Mouse (Mus musculus): Measurements from ENCODE around the gene Crebbp. TPM values are rescaled to one million over a fixed set of nuclear protein-coding genes. Genes with fewer than 3 reads are reported as not detected.
"Not testable (repeated sequence)": the region's sequence is repeated elsewhere in the genome, so short reads cannot be mapped to it uniquely, and the experiment has no call there.

Gene Crebbp
- polyA plus RNA-seq (2014; fragmentation: Nextera tagmentation; extraction: Ambion mirVana) = 35.3 and 36.0 TPM in 2 replicates

DNA sequence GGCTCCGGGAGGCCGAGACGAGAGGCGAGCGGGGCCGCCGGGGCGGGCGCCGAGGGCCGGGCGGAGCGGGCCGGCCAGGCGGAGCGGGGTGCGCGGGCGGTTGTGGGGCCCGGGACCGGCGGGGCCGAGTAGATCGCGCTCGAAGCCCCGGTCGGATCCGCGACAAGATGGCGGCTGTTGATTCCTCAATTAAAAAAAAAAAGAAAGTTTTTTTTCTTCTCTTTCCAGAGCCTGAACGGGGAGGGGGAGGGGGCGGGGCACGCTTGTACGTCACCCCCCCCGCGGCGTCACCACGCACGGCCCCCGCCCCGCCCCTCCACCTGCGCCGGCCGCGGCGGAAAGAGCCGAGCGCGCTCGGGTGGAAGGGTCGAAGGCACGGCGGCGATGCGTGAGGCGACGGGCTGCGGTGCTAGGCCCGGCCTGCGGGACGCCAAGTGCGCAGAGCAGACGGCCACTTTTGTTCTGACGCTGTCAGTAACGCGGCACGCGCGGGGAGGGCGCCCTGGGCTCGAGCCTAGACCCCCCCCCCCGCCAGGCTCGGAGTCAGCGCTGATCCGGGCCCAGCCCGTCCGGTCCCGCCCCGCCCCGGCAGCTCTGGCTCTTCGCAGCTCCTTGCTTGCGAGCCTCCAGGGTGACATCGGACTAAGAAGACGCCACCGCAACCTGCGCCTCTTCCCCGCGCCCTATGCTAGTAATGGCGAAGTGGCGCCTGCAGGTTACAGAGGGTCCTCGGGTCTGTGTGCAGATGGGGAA, at the start of gene Crebbp:
TSS of gene Crebbp (minus strand) at position 199 of the 753 bp plus-strand sequence.
- Histone ChIP-seq H3K9ac (ENCODE audit: low read length) (peak within 1 kb of the TSS; percentile 93), H3K4me2 (ENCODE audit: low read length) (peak within 1 kb of the TSS; percentile 92), H3K36me3 (ENCODE audit: control insufficient read depth, insufficient read depth, low read length) (no peaks in the 10 kb centered on the region), H3K4me1 (ENCODE audit: control insufficient read depth, insufficient read depth, low read length) (peaks cover 23% of the 10 kb centered on the region), H3K27me3 (replicated peaks; ENCODE audit: control insufficient read depth, insufficient read depth, low read length) (no peaks in the 10 kb centered on the region), H3K27ac (ENCODE audit: low read depth, low read length) (peak within 1 kb of the TSS; percentile 100), H3K4me3 (ENCODE audit: low read depth, low read length) (peak within 1 kb of the TSS; percentile 98), H3K9me3 (replicated peaks; ENCODE audit: control insufficient read depth, low read length) (no peaks in the 10 kb centered on the region)
- DNase-seq (ENCODE audit: low spot score) (peak; percentile 96), ATAC-seq (peak; percentile 95)
- WGBS = 1% methylated on average over 53 of the region's 92 CpGs

DNA sequence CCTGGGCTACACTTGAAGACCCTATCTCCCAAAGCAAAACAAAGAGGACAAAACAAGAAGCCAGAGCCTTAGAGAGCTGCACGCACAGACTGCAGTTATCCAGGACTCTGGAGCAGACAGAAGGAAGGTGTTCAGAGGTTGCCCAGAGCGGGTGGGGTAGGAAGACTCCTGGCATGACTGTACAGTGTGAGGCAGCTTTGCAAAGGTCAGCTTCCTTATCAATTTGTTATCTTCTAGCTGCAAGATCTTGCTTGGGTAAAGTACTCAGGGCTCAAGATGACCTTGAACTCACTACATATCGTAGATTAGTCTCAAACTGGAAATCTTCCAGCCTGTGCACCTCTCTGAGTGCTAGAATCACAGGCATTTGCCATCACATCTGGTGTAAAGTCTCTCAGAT, 49.7 kb upstream of the Crebbp start:
- no peaks in the 10 kb centered on the region for H3K27me3 ChIP-seq (replicated peaks; ENCODE audit: control insufficient read depth, insufficient read depth, low read length)
- no peak overlapping the region for H3K4me3 ChIP-seq (ENCODE audit: low read depth, low read length)
- no peak overlapping the region for H3K27ac ChIP-seq (ENCODE audit: low read depth, low read length)
- no peak overlapping the region for H3K9ac ChIP-seq (ENCODE audit: low read length)
- no peaks in the 10 kb centered on the region for H3K9me3 ChIP-seq (replicated peaks; ENCODE audit: control insufficient read depth, low read length)
- WGBS = 87% methylated on average over 3 of the region's 3 CpGs
- H3K4me1 ChIP-seq (ENCODE audit: control insufficient read depth, insufficient read depth, low read length) = peaks cover 6% of the 10 kb centered on the region; the same call in 1 of the 2 replicates
- H3K4me2 ChIP-seq (ENCODE audit: low read length) = no peak overlapping the region
- DNase-seq (ENCODE audit: low spot score) (no peak), ATAC-seq (no peak)
- no peaks in the 10 kb centered on the region for H3K36me3 ChIP-seq (ENCODE audit: control insufficient read depth, insufficient read depth, low read length)

DNA sequence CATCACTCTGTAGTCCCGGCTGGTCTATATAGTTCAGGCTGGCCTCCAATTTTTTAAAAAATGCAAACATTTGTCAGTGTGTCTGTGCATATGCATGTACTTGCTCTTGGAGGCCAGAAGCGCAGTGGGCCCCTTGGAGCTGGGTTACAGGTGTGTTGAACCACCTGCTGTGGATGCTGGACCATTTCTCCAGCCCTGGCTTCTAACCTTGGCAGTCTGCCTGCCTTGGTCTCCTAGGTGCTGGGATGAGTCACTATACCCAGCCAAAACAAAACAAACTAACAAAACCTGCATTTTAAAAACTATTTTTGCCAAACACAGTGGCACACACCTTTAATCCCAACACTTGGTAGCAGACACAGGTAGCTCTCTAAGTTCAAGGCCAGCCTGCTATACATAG, 43.7 kb upstream of the Crebbp start:
- whole genome bisulfite sequencing = 89% methylated on average over 2 of the region's 2 CpGs
- Histone ChIP-seq H3K36me3 (ENCODE audit: control insufficient read depth, insufficient read depth, low read length) (no peaks in the 10 kb centered on the region), H3K4me3 (ENCODE audit: low read depth, low read length) (no peak overlapping the region), H3K27ac (ENCODE audit: low read depth, low read length) (no peak overlapping the region), H3K9me3 (replicated peaks; ENCODE audit: control insufficient read depth, low read length) (no peaks in the 10 kb centered on the region), H3K4me1 (ENCODE audit: control insufficient read depth, insufficient read depth, low read length) (no peaks in the 10 kb centered on the region), H3K9ac (ENCODE audit: low read length) (no peak overlapping the region), H3K27me3 (replicated peaks; ENCODE audit: control insufficient read depth, insufficient read depth, low read length) (no peaks in the 10 kb centered on the region), H3K4me2 (ENCODE audit: low read length) (no peak overlapping the region)
- DNase-seq (ENCODE audit: low spot score) (no peak), ATAC-seq (no peak)

DNA sequence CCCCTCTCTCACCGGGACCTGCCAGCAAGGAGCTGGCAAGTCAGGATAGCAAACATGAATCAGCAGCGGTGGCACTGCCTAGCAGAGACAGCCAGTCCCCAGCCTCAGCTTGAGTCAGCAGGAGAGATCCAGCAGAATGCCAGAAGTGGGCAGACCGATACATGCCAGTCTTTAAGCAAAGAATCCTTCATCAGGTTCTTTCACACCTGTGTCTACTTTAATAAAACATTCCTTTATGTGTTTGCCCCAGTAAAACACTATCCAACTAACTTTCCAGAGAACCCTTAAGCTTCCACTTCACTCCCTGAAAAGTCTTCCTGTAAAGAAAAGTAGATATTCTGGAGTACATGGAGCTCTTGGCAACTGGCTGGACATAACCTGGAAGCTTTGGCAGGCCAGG, 35.0 kb upstream of the Crebbp start:
- peaks cover 7% of the 10 kb centered on the region; the same call in 1 of the 2 replicates for H3K9me3 ChIP-seq (replicated peaks; ENCODE audit: control insufficient read depth, low read length)
- no peaks in the 10 kb centered on the region for H3K4me1 ChIP-seq (ENCODE audit: control insufficient read depth, insufficient read depth, low read length)
- H3K9ac ChIP-seq (ENCODE audit: low read length) = no peak overlapping the region
- WGBS = 94% methylated on average over 3 of the region's 3 CpGs
- no peaks in the 10 kb centered on the region for H3K36me3 ChIP-seq (ENCODE audit: control insufficient read depth, insufficient read depth, low read length)
- no peak overlapping the region for H3K27ac ChIP-seq (ENCODE audit: low read depth, low read length)
- H3K4me3 ChIP-seq (ENCODE audit: low read depth, low read length) = no peak overlapping the region
- no peaks in the 10 kb centered on the region for H3K27me3 ChIP-seq (replicated peaks; ENCODE audit: control insufficient read depth, insufficient read depth, low read length)
- H3K4me2 ChIP-seq (ENCODE audit: low read length) = no peak overlapping the region
- ATAC-seq (no peak), DNase-seq (ENCODE audit: low spot score) (no peak)

DNA sequence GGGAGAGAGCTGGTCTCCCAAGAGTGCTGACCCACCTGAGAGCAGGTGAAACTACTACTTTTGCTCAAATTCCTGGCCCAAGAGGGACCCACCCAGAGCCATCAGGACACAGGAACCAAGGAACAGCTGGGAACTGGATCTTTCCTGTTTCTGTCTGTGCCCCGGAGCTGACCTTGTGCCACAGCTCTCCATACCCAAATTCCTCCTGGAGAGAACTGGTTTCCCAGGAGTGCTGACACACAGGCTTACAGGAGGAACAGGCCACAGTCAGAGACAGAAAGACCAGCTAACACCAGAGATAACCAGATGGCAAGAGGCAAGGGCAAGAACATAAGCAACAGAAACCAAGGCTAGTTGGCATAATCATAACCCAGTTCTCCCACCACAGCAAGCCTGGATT, 31.4 kb upstream of the Crebbp start:
- DNase-seq (ENCODE audit: low spot score); H3K36me3 ChIP-seq (ENCODE audit: control insufficient read depth, insufficient read depth, low read length); H3K27ac ChIP-seq (ENCODE audit: low read depth, low read length); H3K4me3 ChIP-seq (ENCODE audit: low read depth, low read length); H3K27me3 ChIP-seq (replicated peaks; ENCODE audit: control insufficient read depth, insufficient read depth, low read length); H3K9me3 ChIP-seq (replicated peaks; ENCODE audit: control insufficient read depth, low read length); H3K9ac ChIP-seq (ENCODE audit: low read length); ATAC-seq; H3K4me1 ChIP-seq (ENCODE audit: control insufficient read depth, insufficient read depth, low read length); H3K4me2 ChIP-seq (ENCODE audit: low read length): not testable (repeated sequence)
- 100% methylated on average over 1 of the region's 1 CpGs for whole genome bisulfite sequencing

GRCm38 (mm10) chr16:4236131-4236530, 22.3 kb upstream of the Crebbp start:
- no peaks in the 10 kb centered on the region for H3K36me3 ChIP-seq (ENCODE audit: control insufficient read depth, insufficient read depth, low read length)
- H3K27me3 ChIP-seq (replicated peaks; ENCODE audit: control insufficient read depth, insufficient read depth, low read length) = no peaks in the 10 kb centered on the region
- no peak overlapping the region for H3K4me2 ChIP-seq (ENCODE audit: low read length)
- H3K9me3 ChIP-seq (replicated peaks; ENCODE audit: control insufficient read depth, low read length) = no peaks in the 10 kb centered on the region
- no peak overlapping the region for H3K4me3 ChIP-seq (ENCODE audit: low read depth, low read length)
- ATAC-seq (no peak), DNase-seq (ENCODE audit: low spot score) (no peak)
- H3K9ac ChIP-seq (ENCODE audit: low read length) = no peak overlapping the region
- H3K27ac ChIP-seq (ENCODE audit: low read depth, low read length) = no peak overlapping the region
- WGBS = 82% methylated on average over 4 of the region's 4 CpGs
- H3K4me1 ChIP-seq (ENCODE audit: control insufficient read depth, insufficient read depth, low read length) = no peaks in the 10 kb centered on the region

- no peak for DNase-seq (ENCODE audit: low spot score)
- Histone ChIP-seq H3K4me1 (ENCODE audit: control insufficient read depth, insufficient read depth, low read length) (no peaks in the 10 kb centered on the region), H3K36me3 (ENCODE audit: control insufficient read depth, insufficient read depth, low read length) (no peaks in the 10 kb centered on the region), H3K4me2 (ENCODE audit: low read length) (no peak overlapping the region), H3K4me3 (ENCODE audit: low read depth, low read length) (no peak overlapping the region), H3K9ac (ENCODE audit: low read length) (no peak overlapping the region), H3K27ac (ENCODE audit: low read depth, low read length) (no peak overlapping the region), H3K27me3 (replicated peaks; ENCODE audit: control insufficient read depth, insufficient read depth, low read length) (no peaks in the 10 kb centered on the region), H3K9me3 (replicated peaks; ENCODE audit: control insufficient read depth, low read length) (no peaks in the 10 kb centered on the region)
- ATAC-seq = no peak
Measured at GRCm38 (mm10) chr16:4235587-4235986, 21.8 kb upstream of the Crebbp start.

DNA sequence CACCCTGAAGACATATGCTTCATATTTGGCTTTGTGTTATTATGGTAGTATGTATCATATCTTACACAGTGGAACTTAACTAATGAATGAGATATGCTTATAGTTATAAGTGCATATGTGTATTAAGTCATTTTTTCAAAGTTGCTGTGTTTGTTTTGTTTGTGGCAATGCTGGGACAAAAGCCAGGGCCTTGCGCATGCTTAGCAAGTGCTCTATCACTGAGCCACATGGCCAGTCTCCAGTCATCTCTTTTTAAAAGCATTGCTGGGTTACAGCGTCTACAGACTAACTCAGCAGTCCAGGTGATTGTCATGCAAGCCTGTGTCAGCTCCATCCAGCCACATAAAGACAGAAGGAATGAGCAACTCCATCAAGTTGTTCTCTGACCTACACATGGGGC, 12.0 kb upstream of the Crebbp start:
- Histone ChIP-seq H3K36me3 (ENCODE audit: control insufficient read depth, insufficient read depth, low read length) (no peaks in the 10 kb centered on the region), H3K4me1 (ENCODE audit: control insufficient read depth, insufficient read depth, low read length) (no peaks in the 10 kb centered on the region), H3K9ac (ENCODE audit: low read length) (no peak overlapping the region), H3K27ac (ENCODE audit: low read depth, low read length) (no peak overlapping the region), H3K4me3 (ENCODE audit: low read depth, low read length) (no peak overlapping the region), H3K9me3 (replicated peaks; ENCODE audit: control insufficient read depth, low read length) (no peaks in the 10 kb centered on the region), H3K27me3 (replicated peaks; ENCODE audit: control insufficient read depth, insufficient read depth, low read length) (no peaks in the 10 kb centered on the region), H3K4me2 (ENCODE audit: low read length) (no peak overlapping the region)
- 88% methylated on average over 2 of the region's 2 CpGs for WGBS
- DNase-seq (ENCODE audit: low spot score) = no peak
- ATAC-seq = no peak

DNA sequence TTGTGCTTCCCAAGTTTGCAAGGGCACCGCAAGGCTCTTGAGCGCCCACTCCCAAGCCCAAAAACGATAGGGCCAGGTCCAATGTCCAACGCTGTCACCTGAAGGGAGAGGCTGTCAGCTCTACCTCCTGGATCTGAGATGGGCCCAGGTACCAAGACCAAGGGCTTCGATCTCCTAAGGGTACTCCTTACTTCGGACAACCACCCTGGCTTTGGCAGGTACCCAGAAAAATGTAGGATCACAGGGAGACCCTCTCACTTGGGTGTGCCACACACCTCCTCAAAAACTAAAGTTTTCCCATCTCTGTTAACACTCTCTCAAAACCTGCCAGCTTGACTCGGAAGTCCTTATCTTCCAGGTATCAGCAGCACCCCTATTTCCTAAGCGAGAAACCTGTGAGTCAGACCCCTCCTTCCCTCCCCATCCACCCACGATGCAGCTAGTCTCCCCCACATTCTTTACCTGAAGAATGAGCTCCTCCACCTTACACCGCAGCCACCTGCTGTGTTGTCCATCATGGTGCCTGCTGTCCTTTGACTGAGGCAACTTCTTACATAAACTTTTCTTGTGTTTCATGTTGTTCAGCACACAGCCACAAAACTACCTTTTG, 939 bp upstream of the Crebbp start:
- Histone ChIP-seq H3K27ac (ENCODE audit: low read depth, low read length) (peak overlapping the region; percentile 100; the same call in 1 of the 2 replicates), H3K4me3 (ENCODE audit: low read depth, low read length) (peak overlapping the region; percentile 98), H3K27me3 (replicated peaks; ENCODE audit: control insufficient read depth, insufficient read depth, low read length) (no peaks in the 10 kb centered on the region), H3K9me3 (replicated peaks; ENCODE audit: control insufficient read depth, low read length) (no peaks in the 10 kb centered on the region), H3K9ac (ENCODE audit: low read length) (peak overlapping the region; percentile 93), H3K36me3 (ENCODE audit: control insufficient read depth, insufficient read depth, low read length) (no peaks in the 10 kb centered on the region), H3K4me1 (ENCODE audit: control insufficient read depth, insufficient read depth, low read length) (peaks cover 23% of the 10 kb centered on the region), H3K4me2 (ENCODE audit: low read length) (peak overlapping the region; percentile 92)
- peak; percentile 10 for DNase-seq (ENCODE audit: low spot score)
- peak; percentile 4 for ATAC-seq
- WGBS = 38% methylated on average over 10 of the region's 10 CpGs
